Mouse (Mus musculus) bone marrow macrophage, adult 2 months (primary cell): ENCODE measurements around the gene Tmem136. TPM values are rescaled to one million over a fixed set of nuclear protein-coding genes. Genes with fewer than 3 reads are reported as not detected.
"Not testable (repeated sequence)": the region's sequence is repeated elsewhere in the genome, so short reads cannot be mapped to it uniquely, and the experiment has no call there.

Experiments used
- H3K27ac ChIP-seq: 2 replicates; pipeline ENCODE4 v1.5.1; 2012; ENCODE audit warnings: low read depth, low read length; ENCODE audit not compliant: insufficient read depth
- H3K4me1 ChIP-seq: 2 replicates; pipeline ENCODE4 v1.6.1; 2012; ENCODE audit warnings: low read length; ENCODE audit not compliant: control insufficient read depth, insufficient read depth
- H3K4me3 ChIP-seq: 2 replicates; pipeline ENCODE4 v1.5.1; 2012; ENCODE audit warnings: mild to moderate bottlenecking, low read length, moderate library complexity; ENCODE audit not compliant: insufficient read depth
- CTCF ChIP-seq: IDR thresholded peaks from 2 replicates; pipeline ENCODE4 v1.5.1; 2012; ENCODE audit warnings: low read depth, mild to moderate bottlenecking, low read length, moderate library complexity
- POLR2A ChIP-seq: IDR thresholded peaks from 2 replicates; pipeline ENCODE4 v1.6.1; 2012; ENCODE audit warnings: mild to moderate bottlenecking, low read depth, low read length, borderline replicate concordance
- polyA plus RNA-seq: library from polyadenylated mRNA; stranded (reverse); fragments of >200 nt; gene quantifications from 2 replicates; pipeline ENCODE4 v1.2.4, GENCODE M21; 2012; ENCODE audit not compliant: missing spikeins, insufficient read depth, insufficient read length

Gene Tmem136
- polyA plus RNA-seq, 1 experiment = not detected

GRCm38 (mm10) chr9:43132380-43132779, 16.0 kb upstream of the Tmem136 start:
- Histone ChIP-seq H3K27ac (no peak overlapping the region), H3K4me3 (no peak overlapping the region), H3K4me1 (no peaks in the 10 kb centered on the region)
- no peak for TF ChIP-seq CTCF
- TF ChIP-seq POLR2A = no peak

GRCm38 (mm10) chr9:43131940-43132339, 15.6 kb upstream of the Tmem136 start:
- Histone ChIP-seq H3K4me3 (no peak overlapping the region), H3K27ac (no peak overlapping the region), H3K4me1 (no peaks in the 10 kb centered on the region)
- no peak for TF ChIP-seq CTCF
- no peak for TF ChIP-seq POLR2A

- Histone ChIP-seq H3K4me3 (no peak overlapping the region), H3K4me1 (no peaks in the 10 kb centered on the region), H3K27ac (no peak overlapping the region)
- TF ChIP-seq CTCF (0 out of 2 replicates have a peak, but pooled peaks have one; percentile 7), POLR2A (no peak)
These were observed 14.3 kb upstream of the Tmem136 start for GRCm38 (mm10) chr9:43130684-43131083.

DNA sequence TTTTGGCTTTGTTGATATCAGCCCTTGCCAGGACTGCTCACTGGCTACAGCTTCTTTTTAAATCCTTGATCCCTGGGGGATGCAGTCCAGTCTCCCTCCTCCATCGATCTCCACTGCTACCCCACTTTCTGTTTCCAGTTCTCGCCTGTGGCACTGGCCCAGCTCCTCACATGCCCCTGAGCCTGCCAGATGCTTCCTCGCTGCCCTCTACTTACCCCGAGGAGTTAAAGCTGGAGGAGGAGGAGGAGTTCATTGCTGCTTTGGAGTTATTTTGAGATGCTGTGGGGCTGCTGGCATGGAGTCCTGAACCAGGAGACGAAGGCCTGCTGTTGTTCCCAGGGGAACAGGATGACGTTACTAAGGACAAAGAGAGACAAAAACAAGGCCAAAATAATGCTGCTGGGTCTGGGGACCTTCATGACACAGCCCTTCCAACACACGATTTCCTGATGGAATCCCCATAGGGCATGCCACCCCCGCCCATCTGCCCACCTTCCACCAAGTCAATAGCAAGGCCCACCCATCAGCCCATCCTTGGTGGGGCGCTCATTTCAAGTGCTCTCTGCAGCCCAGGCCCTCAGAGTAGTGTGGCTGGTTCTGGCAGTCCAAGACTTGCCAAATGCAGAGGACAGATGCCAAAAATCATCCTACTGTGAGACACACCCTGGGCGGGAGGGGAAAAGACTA, 10.9 kb upstream of the Tmem136 start:
- Histone ChIP-seq H3K27ac (no peak overlapping the region), H3K4me1 (no peaks in the 10 kb centered on the region), H3K4me3 (no peak overlapping the region)
- no peak for TF ChIP-seq CTCF
- TF ChIP-seq POLR2A = no peak

- H3K27ac ChIP-seq = no peak overlapping the region
- H3K4me1 ChIP-seq = no peaks in the 10 kb centered on the region
- no peak for TF ChIP-seq POLR2A
- no peak for TF ChIP-seq CTCF
- no peak overlapping the region for H3K4me3 ChIP-seq
These were observed 6.0 kb upstream of the Tmem136 start for GRCm38 (mm10) chr9:43122379-43122778.

GRCm38 (mm10) chr9:43121948-43122347, 5.6 kb upstream of the Tmem136 start:
- H3K4me3 ChIP-seq, H3K4me1 ChIP-seq, H3K27ac ChIP-seq: not testable (repeated sequence)

DNA sequence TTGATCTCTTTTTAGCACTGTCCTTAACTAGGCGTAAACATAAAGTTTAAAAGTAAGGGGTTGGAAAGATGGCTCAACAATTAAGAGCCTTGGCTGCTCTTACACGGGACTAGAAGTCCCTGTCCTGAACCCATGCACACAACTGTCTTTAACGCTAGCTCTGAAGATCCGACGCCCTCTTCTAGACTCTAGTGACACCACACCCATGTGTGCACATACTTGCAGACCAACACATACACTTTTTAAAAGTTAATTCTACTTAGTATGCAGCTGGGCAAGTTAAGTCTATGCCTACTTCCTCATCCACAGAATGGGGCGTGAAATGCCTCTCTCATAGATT, 597 bp upstream of the Tmem136 start:
- Histone ChIP-seq H3K4me3 (no peak overlapping the region), H3K4me1 (no peaks in the 10 kb centered on the region), H3K27ac (no peak overlapping the region)
- TF ChIP-seq POLR2A (no peak), CTCF (no peak)

DNA sequence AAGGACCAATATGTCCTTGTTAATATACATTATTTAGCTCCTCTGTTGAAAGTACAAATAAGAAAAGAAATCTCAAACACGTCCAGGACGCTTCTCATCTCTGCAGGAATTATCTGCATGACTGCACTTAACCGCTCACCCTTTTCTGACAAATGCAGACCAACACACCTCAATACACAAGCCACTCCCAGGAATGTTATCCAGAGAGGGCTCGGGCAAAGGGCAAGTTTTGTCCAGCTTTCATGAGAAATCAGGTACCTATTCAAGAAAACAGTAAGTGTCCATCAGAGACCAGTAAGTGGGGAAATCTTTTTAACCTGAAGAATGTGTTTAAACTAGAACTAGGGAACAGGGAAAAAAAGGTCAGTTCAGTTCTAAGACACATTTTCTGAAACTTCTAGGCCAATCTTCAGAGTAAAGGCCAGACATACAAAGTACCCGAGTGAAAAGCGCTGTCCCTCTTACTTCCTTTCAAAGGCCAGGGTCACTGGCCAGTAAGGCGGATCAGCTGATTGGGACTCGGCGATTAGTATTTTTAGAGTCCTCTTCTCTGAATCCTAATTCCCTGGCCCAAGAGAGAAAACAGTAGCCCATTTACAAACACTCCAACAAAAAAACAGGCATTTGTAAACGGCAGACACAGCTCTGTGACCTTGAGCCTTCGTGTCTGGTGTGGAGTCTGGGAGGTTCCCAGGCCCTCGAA, 788 bp downstream of the Tmem136 start:
- no peak overlapping the region for H3K4me3 ChIP-seq
- TF ChIP-seq CTCF (no peak), POLR2A (no peak)
- H3K27ac ChIP-seq = no peak overlapping the region
- H3K4me1 ChIP-seq = no peaks in the 10 kb centered on the region

DNA sequence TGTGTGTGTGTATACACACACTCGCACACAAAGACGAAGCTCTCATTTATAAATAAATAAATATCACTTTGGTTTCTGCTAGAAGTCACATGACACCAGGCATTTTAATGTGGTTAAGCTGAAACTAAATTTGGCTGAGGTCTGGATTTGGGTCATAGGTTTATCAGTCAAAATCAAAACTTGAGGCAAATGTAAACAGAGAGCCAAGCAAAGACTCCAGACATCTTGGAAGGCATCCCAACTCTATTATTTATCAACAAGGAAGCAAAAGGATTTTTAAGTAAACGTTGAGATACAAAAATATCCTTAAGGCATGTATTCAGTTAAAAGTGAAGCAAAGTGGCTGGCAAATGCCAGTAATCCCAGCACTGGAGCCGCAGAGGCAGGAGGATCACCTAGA, 1.5 kb downstream of the Tmem136 start:
- Histone ChIP-seq H3K4me1 (no peaks in the 10 kb centered on the region), H3K4me3 (no peak overlapping the region), H3K27ac (no peak overlapping the region)
- TF ChIP-seq CTCF (no peak), POLR2A (no peak)

- no peak overlapping the region for H3K27ac ChIP-seq
These were observed 5.9 kb downstream of the Tmem136 start for GRCm38 (mm10) chr9:43110286-43110980.

More at GRCm38 (mm10) chr9:43110286-43110980, 5.9 kb downstream of the Tmem136 start:
- Histone ChIP-seq H3K4me1 (peaks cover 3% of the 10 kb centered on the region; the same call in 1 of the 2 replicates), H3K4me3 (no peak overlapping the region)
- TF ChIP-seq CTCF (no peak), POLR2A (no peak)
